Mouse (Mus musculus) liver, adult 2 months (tissue): ENCODE results near the gene Rp9. TPM values are rescaled to one million over a fixed set of nuclear protein-coding genes. Genes with fewer than 3 reads are reported as not detected.

Experiments used
- DNase-seq: peaks from one replicate; pipeline ENCODE4 v3.0.0-alpha.2; 2011; ENCODE audit warnings: low read depth, low spot score; ENCODE audit errors: extremely low read depth
- H3K27ac ChIP-seq: fragments of 200-500 bp; replicated peaks from 2 replicates; pipeline ENCODE4 v1.5.1; 2012; ENCODE audit warnings: low read depth, mild to moderate bottlenecking, control low read depth, inconsistent platforms, low read length; ENCODE audit not compliant: insufficient read depth
- H3K27me3 ChIP-seq: fragments of 200-500 bp; 2 replicates; pipeline ENCODE4 v1.6.1; 2012; ENCODE audit warnings: mild to moderate bottlenecking, moderate library complexity, low read length, inconsistent platforms; ENCODE audit not compliant: control insufficient read depth, insufficient read depth
- H3K36me3 ChIP-seq: fragments of 200-500 bp; 2 replicates; pipeline ENCODE4 v1.6.1; 2012; ENCODE audit warnings: low read length, inconsistent platforms; ENCODE audit not compliant: control insufficient read depth, insufficient read depth
- H3K4me1 ChIP-seq: fragments of 200-500 bp; 2 replicates; pipeline ENCODE4 v1.6.1; 2011; ENCODE audit warnings: low read length; ENCODE audit not compliant: control insufficient read depth, insufficient read depth
- H3K4me3 ChIP-seq: fragments of 200-500 bp; 2 replicates; pipeline ENCODE4 v1.5.1; 2011; ENCODE audit warnings: low read depth, mild to moderate bottlenecking, control low read depth, low read length, moderate library complexity; ENCODE audit not compliant: insufficient read depth
- H3K79me2 ChIP-seq: fragments of 200-500 bp; 2 replicates; pipeline ENCODE4 v1.6.1; 2012; ENCODE audit warnings: inconsistent platforms, mild to moderate bottlenecking, low read length, moderate library complexity; ENCODE audit not compliant: control insufficient read depth, insufficient read depth
- H3K9ac ChIP-seq: fragments of 200-500 bp; 2 replicates; pipeline ENCODE4 v1.6.1; 2012; ENCODE audit warnings: low read depth, mild to moderate bottlenecking, control low read depth, inconsistent platforms, low read length
- CTCF ChIP-seq: fragments of 200-500 bp; IDR thresholded peaks from 2 replicates; pipeline ENCODE4 v1.5.1; 2011; ENCODE audit warnings: low read depth, low read length, control low read depth
- POLR2A ChIP-seq: fragments of 200-500 bp; IDR thresholded peaks from 2 replicates; pipeline ENCODE4 v1.6.1; 2011; ENCODE audit warnings: low read length, control low read depth; ENCODE audit not compliant: insufficient read depth; ENCODE audit errors: extremely low read depth
- WGBS: fragments of 180-500 bp; shearing (Covaris S2); methylation state at CpG from one replicate; pipeline ENCODE4 v1.1.7; 2018; 5-methylcytosine and 5-hydroxymethylcytosine counted together
- polyA plus RNA-seq: library from polyadenylated mRNA; depleted of rRNA; stranded (reverse); fragments of >200 nt; gene quantifications from 2 replicates; pipeline ENCODE4 v1.2.3, GENCODE M21; 2012; rRNA removed
- total RNA-seq: library from RNA; depleted of rRNA; stranded (reverse); fragments of >200 nt; gene quantifications from 2 replicates; pipeline ENCODE4 v1.2.3, GENCODE M21; 2014; rRNA removed

Rp9 gene
- 47.1 and 53.7 TPM in 2 replicates for total RNA-seq
- polyA plus RNA-seq, result 58.1 and 66.7 TPM in 2 replicates

DNA sequence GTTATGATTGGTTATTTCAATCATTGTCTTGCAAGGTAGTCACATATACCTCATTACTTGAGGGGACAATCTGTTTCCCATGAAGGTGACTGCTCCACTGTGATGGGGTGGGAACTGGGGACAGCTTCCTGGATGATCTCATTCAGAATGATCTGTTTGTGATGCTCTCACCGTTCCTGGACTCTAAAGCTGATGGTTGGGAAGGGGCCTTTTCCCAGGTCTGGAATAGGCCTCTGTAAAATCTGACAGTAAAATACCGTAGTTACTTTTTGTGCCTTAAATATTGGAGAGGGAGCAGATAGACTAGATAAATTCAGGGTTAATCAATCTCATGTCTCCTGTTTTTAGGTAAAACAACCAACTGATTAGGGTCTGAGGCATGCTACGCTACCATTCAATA lies at the start of gene Rp9:
Gene Rp9, minus strand, starts transcription at position 101 of the 400 bp plus-strand sequence.
- TF ChIP-seq POLR2A (no peak), CTCF (no peak)
- Histone ChIP-seq H3K4me3 (peak within 1 kb of the TSS; percentile 55; the same call in 1 of the 2 replicates), H3K27ac (no peak within 1 kb of the TSS), H3K36me3 (no peaks in the 10 kb centered on the region), H3K27me3 (no peaks in the 10 kb centered on the region), H3K9ac (no peak within 1 kb of the TSS; the same call in 1 of the 2 replicates), H3K79me2 (peaks cover 10% of the 10 kb centered on the region; the same call in 1 of the 2 replicates), H3K4me1 (no peaks in the 10 kb centered on the region)
- WGBS, result 92% methylated on average over 3 of the region's 3 CpGs
- no peak for DNase-seq

DNA sequence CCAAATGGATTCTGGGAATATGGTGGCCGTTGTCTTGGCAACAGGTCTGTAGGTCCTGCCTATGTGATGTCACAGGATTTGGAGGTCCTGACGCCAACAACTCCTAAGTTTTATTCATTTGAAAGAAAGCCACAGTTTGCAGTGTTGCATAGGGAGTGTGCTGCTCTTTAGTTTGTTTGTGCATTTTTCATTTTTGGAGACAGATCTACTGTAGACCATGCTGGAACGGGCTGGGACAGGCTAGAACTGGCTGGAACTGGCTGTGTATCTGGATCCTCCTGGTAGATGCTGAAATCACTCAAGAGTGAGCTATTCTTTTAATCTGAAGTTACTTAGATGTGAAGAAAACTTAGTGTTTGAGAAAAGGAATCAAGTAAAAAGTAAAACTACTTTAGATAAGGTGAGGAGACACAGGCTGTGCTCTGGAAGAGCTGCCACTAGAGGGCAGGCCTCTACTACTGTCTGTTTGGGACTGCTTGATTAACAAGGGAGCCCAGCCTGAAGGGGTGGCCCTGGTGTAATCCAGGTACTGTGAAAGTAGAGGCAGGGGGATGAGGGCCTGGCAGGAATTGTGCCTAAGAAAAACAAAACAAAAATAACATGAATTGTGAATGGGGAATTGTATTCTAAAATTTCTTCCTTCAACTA lies 49.0 kb upstream of the Rp9 start:
- no peak overlapping the region for H3K27ac ChIP-seq
- 98% methylated on average over 3 of the region's 3 CpGs for WGBS
- no peak overlapping the region for H3K4me3 ChIP-seq
- no peaks in the 10 kb centered on the region for H3K79me2 ChIP-seq
- no peak overlapping the region for H3K9ac ChIP-seq
- no peaks in the 10 kb centered on the region for H3K27me3 ChIP-seq
- no peaks in the 10 kb centered on the region; the same call in 1 of the 2 replicates for H3K36me3 ChIP-seq
- TF ChIP-seq POLR2A, result no peak
- TF ChIP-seq CTCF, result peak; percentile 74
- H3K4me1 ChIP-seq, result no peaks in the 10 kb centered on the region
- peak; percentile 23 for DNase-seq

DNA sequence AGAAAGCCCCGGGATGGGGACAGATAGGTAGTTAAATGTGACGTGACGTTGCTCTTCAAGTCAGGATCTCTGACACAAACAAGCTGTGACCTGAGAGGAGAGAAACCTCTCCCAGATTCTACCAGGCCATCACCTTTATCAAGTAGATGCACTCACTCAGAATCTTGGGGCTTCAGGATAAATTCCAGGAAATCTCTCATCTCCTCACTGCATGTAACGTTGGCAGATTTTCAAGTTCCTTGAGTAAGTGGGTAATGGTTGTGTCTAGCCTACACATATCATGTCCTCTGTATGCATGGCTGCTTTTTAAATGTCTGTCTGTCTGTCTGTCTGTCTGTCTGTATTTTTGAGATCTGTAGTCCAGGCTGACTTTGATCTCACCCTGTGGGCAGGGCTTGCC lies 45.5 kb upstream of the Rp9 start:
- Histone ChIP-seq H3K4me3 (no peak overlapping the region), H3K9ac (no peak overlapping the region), H3K27me3 (no peaks in the 10 kb centered on the region), H3K27ac (no peak overlapping the region), H3K79me2 (no peaks in the 10 kb centered on the region), H3K36me3 (no peaks in the 10 kb centered on the region), H3K4me1 (no peaks in the 10 kb centered on the region)
- TF ChIP-seq POLR2A (no peak), CTCF (no peak)
- WGBS, result 89% methylated on average over 4 of the region's 4 CpGs
- DNase-seq, result no peak

- Histone ChIP-seq H3K27ac (no peak overlapping the region), H3K36me3 (no peaks in the 10 kb centered on the region), H3K4me1 (no peaks in the 10 kb centered on the region), H3K4me3 (no peak overlapping the region), H3K27me3 (no peaks in the 10 kb centered on the region), H3K79me2 (no peaks in the 10 kb centered on the region), H3K9ac (no peak overlapping the region)
- 71% methylated on average over 2 of the region's 2 CpGs for WGBS
- TF ChIP-seq CTCF (no peak), POLR2A (no peak)
- peak; percentile 8 for DNase-seq
Measured at GRCm38 (mm10) chr9:22505574-22505973, 36.0 kb upstream of the Rp9 start.

DNA sequence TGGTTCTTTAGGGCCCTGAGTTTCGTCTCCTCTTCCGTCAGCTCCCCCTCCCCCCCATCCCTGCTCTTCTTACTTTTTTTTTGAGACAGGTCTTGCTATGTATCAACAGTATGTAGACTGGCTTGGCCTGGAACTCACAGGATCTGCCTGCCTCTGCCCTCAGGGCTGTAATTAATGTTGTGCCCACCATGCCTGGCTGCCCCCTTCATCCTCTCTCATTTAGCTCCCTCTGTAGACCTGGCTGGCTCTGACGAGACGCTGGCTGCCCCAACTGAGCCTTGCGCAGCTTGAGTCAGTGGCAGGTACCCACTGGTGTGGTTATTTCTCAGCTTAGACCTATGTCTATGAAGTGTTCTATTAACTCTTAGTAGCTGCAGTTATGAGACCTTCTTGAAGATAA lies 34.0 kb upstream of the Rp9 start:
- DNase-seq, result no peak
- Histone ChIP-seq H3K27ac (no peak overlapping the region), H3K4me3 (no peak overlapping the region), H3K27me3 (no peaks in the 10 kb centered on the region), H3K9ac (no peak overlapping the region), H3K36me3 (no peaks in the 10 kb centered on the region), H3K4me1 (no peaks in the 10 kb centered on the region), H3K79me2 (no peaks in the 10 kb centered on the region)
- TF ChIP-seq CTCF, result no peak
- TF ChIP-seq POLR2A, result no peak
- WGBS, result 95% methylated on average over 5 of the region's 5 CpGs

DNA sequence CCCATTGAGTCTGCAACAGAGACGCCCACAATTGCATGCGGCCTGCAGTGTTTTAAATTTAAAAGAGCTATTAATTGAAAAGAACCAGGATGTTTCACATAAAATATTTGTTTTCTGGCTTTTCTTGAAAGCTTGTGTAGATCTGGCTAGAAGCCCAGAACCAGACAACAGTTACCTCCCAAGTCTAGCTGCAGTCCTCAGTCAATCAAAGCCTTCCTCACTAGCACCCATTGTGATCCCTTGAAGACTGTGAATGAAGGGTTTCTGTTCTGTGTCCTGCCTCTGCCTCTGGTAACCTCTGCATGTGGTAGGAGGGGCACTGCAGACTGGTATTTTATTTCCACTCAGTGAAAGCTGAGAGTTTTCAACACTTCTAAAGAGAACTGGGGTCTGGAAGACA lies 33.4 kb upstream of the Rp9 start:
- Histone ChIP-seq H3K27me3 (no peaks in the 10 kb centered on the region), H3K27ac (no peak overlapping the region), H3K4me3 (no peak overlapping the region), H3K36me3 (no peaks in the 10 kb centered on the region), H3K4me1 (no peaks in the 10 kb centered on the region), H3K79me2 (no peaks in the 10 kb centered on the region), H3K9ac (no peak overlapping the region)
- TF ChIP-seq CTCF (no peak), POLR2A (no peak)
- DNase-seq, result no peak
- WGBS, result 82% methylated on average over 2 of the region's 2 CpGs
